Mouse (Mus musculus): ENCODE measurements at regions not wholly inside any gene's neighbourhood (a gene's known extent, or its start where the extent isn't known, plus 50 kb on each side); places are given as distances from the start of the nearest gene placed in this dataset.
A peak's percentile ranks its signal among the peaks of the same experiment; 100 is the strongest.

DNA sequence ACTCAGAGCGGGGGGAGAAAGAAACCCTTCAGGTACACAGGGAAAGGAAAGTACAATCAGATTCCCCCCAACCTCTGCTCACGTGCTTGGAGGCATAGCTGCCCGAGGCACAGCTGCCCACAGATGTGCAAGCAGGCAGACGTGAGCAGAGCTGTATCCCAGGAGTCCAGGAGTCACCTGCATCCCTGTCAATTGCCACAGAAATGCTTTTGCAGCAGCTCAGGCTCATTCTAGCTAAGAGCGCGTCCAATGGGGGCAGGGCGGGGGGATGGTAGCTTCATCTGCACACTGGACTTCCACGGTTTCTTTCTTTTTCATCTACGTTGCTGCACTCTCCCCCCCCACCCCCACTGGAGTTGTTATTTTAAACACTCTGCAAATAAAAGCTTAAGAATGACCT, 66.0 kb upstream of the Fat4 start:
- Histone ChIP-seq H3K4me1 (ENCODE audit: control insufficient read depth, insufficient read depth, low read length) (no peaks in the 10 kb centered on the region), H3K36me3 (ENCODE audit: control insufficient read depth, insufficient read depth, low read length) (no peaks in the 10 kb centered on the region), H3K27me3 (replicated peaks; ENCODE audit: control insufficient read depth, insufficient read depth, low read length) (no peaks in the 10 kb centered on the region), H3K4me2 (ENCODE audit: low read length) (no peak overlapping the region), H3K9ac (ENCODE audit: low read length) (no peak overlapping the region), H3K9me3 (replicated peaks; ENCODE audit: control insufficient read depth, low read length) (no peaks in the 10 kb centered on the region), H3K4me3 (ENCODE audit: low read depth, low read length) (no peak overlapping the region), H3K27ac (ENCODE audit: low read depth, low read length) (no peak overlapping the region)
- ATAC-seq (no peak), DNase-seq (ENCODE audit: low spot score) (no peak)
- 50% methylated on average over 9 of the region's 9 CpGs for WGBS

DNA sequence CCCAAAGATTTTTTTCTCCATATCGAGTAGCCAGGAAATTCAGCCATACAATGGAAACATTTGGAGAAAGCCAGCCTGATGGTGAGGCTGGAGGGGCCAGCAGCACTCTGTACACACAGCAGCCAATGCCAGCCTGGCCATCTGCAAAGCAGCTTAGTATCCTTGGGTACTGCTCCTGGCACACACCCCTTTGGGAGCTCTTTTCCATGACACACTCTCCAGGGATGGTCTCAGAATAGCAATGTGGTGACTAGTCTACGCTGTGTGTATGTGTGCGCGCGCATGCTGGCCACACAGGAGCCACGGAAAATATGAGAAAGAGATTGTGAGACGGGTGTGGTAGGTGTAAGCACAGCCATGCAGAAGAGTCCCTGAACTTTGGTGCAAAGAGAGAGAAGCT, 66.4 kb upstream of the Fat4 start:
- H3K4me2 ChIP-seq (ENCODE audit: low read length): no peak overlapping the region
- no peaks in the 10 kb centered on the region for H3K9me3 ChIP-seq (replicated peaks; ENCODE audit: control insufficient read depth, low read length)
- no peak overlapping the region for H3K4me3 ChIP-seq (ENCODE audit: low read depth, low read length)
- no peaks in the 10 kb centered on the region for H3K4me1 ChIP-seq (ENCODE audit: control insufficient read depth, insufficient read depth, low read length)
- WGBS: 88% methylated on average over 7 of the region's 7 CpGs
- ATAC-seq (no peak), DNase-seq (ENCODE audit: low spot score) (no peak)
- no peaks in the 10 kb centered on the region for H3K36me3 ChIP-seq (ENCODE audit: control insufficient read depth, insufficient read depth, low read length)
- no peak overlapping the region for H3K9ac ChIP-seq (ENCODE audit: low read length)
- no peak overlapping the region for H3K27ac ChIP-seq (ENCODE audit: low read depth, low read length)
- H3K27me3 ChIP-seq (replicated peaks; ENCODE audit: control insufficient read depth, insufficient read depth, low read length): no peaks in the 10 kb centered on the region

DNA sequence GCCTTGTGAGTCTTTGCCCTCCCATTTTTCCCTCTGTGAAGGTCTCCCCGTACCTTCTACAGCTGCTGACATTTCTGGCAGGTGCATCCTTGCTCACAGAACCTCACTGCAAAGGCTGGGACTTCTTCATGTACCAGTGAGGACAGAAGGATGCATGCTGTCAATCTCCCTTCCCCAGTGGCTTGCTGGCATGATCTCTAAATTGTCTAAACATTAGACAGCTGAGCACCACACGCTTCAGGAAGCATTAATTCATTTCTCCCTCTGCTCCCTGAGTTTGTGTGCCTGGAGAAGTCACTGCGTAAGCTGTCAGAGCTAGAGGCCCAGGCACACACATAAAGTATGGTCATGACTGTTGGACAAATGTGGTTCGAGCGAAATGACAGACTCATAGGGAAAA, 69.1 kb upstream of the Fat4 start:
- no peak overlapping the region for H3K9ac ChIP-seq (ENCODE audit: low read length)

DNA sequence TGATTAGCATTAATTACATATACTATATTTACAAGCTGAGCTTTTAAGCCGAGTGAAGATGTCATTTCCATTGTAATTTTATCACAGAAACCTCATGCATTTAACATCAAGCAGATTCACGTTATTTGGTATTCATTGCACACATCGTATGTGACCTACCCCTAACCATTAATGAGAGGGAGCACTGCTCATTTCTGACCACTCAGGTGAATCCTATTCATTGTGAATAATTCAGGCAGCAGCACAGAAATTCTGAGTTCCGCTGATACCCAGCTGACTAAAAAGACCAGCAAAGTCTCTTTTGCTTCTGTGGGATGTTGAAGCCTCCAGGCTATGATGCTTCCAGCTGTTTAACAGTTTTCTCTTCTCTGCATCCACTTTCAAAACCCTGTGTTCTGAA, 74.3 kb upstream of the Fat4 start:
- 55% methylated on average over 4 of the region's 4 CpGs for WGBS
- H3K27me3 ChIP-seq (replicated peaks; ENCODE audit: control insufficient read depth, insufficient read depth, low read length): no peaks in the 10 kb centered on the region
- no peaks in the 10 kb centered on the region for H3K9me3 ChIP-seq (replicated peaks; ENCODE audit: control insufficient read depth, low read length)
- no peak overlapping the region for H3K9ac ChIP-seq (ENCODE audit: low read length)
- H3K36me3 ChIP-seq (ENCODE audit: control insufficient read depth, insufficient read depth, low read length): no peaks in the 10 kb centered on the region
- no peak overlapping the region for H3K4me2 ChIP-seq (ENCODE audit: low read length)
- H3K4me3 ChIP-seq (ENCODE audit: low read depth, low read length): no peak overlapping the region
- DNase-seq (ENCODE audit: low spot score): no peak
- no peak overlapping the region for H3K27ac ChIP-seq (ENCODE audit: low read depth, low read length)
- ATAC-seq: no peak
- no peaks in the 10 kb centered on the region for H3K4me1 ChIP-seq (ENCODE audit: control insufficient read depth, insufficient read depth, low read length)

More for the DNA sequence above, 69.1 kb upstream of the Fat4 start:
- DNase-seq (ENCODE audit: low spot score) (no peak), ATAC-seq (no peak)
- Histone ChIP-seq H3K27me3 (replicated peaks; ENCODE audit: control insufficient read depth, insufficient read depth, low read length) (no peaks in the 10 kb centered on the region), H3K4me3 (ENCODE audit: low read depth, low read length) (no peak overlapping the region), H3K4me2 (ENCODE audit: low read length) (no peak overlapping the region), H3K27ac (ENCODE audit: low read depth, low read length) (no peak overlapping the region), H3K4me1 (ENCODE audit: control insufficient read depth, insufficient read depth, low read length) (no peaks in the 10 kb centered on the region), H3K9me3 (replicated peaks; ENCODE audit: control insufficient read depth, low read length) (no peaks in the 10 kb centered on the region), H3K36me3 (ENCODE audit: control insufficient read depth, insufficient read depth, low read length) (no peaks in the 10 kb centered on the region)
- 91% methylated on average over 5 of the region's 5 CpGs for WGBS

DNA sequence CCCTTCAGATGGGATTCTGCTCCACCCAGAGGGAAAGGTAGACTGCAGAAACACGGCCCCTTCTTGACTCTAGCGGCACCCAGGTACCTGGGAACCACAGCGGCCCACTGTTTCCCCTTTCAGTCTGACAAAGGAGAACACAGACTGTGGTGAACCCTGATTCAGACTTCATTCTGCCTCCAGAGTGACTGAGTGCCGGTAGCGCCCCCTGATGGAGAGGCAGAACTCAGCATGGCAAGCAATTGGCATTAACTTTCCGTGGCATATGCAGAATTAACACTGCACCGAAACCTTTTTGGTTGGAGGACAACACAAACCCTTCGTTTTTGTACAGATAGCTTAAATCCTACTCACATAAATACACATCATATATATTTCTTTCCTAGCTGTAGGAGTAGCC, 75.1 kb upstream of the Fat4 start:
- Histone ChIP-seq H3K36me3 (ENCODE audit: control insufficient read depth, insufficient read depth, low read length) (no peaks in the 10 kb centered on the region), H3K27me3 (replicated peaks; ENCODE audit: control insufficient read depth, insufficient read depth, low read length) (no peaks in the 10 kb centered on the region), H3K9ac (ENCODE audit: low read length) (no peak overlapping the region), H3K4me1 (ENCODE audit: control insufficient read depth, insufficient read depth, low read length) (no peaks in the 10 kb centered on the region), H3K4me3 (ENCODE audit: low read depth, low read length) (no peak overlapping the region), H3K4me2 (ENCODE audit: low read length) (no peak overlapping the region), H3K9me3 (replicated peaks; ENCODE audit: control insufficient read depth, low read length) (no peaks in the 10 kb centered on the region), H3K27ac (ENCODE audit: low read depth, low read length) (no peak overlapping the region)
- DNase-seq (ENCODE audit: low spot score) (no peak), ATAC-seq (no peak)
- 89% methylated on average over 8 of the region's 8 CpGs for WGBS

DNA sequence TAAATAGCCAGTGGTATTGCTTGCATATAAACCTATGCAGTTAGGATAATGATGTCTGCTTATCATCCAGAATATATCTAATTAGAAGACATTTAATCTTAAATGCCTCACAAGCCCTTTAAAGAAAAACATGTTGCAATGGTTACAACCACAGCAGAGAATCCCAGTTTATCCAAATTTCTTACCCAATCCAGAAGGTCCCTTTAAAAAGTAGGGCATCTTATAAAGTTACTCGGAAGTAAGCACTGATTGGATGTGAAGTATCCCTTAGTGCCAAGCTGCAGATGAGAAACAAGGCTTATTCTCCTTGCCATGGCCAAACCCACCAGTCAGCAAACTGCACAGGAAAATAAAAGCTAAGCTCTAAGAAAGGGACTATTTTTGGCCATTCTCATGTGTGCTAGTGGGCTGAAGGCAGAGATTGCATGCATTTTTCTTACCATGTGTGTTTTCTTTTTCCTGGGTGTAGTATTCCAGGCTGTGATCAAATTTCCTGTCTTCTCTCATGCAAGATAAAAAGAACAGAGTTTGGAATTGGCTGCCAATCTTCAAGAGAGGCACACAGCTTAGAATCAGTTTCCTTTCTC, 80.2 kb upstream of the Fat4 start:
- ATAC-seq (no peak), DNase-seq (ENCODE audit: low spot score) (no peak)
- H3K4me2 ChIP-seq (ENCODE audit: low read length): no peak overlapping the region
- WGBS: 58% methylated on average over 1 of the region's 1 CpGs
- H3K9ac ChIP-seq (ENCODE audit: low read length): no peak overlapping the region
- no peak overlapping the region for H3K4me3 ChIP-seq (ENCODE audit: low read depth, low read length)
- no peaks in the 10 kb centered on the region for H3K4me1 ChIP-seq (ENCODE audit: control insufficient read depth, insufficient read depth, low read length)
- no peaks in the 10 kb centered on the region for H3K36me3 ChIP-seq (ENCODE audit: control insufficient read depth, insufficient read depth, low read length)
- no peak overlapping the region for H3K27ac ChIP-seq (ENCODE audit: low read depth, low read length)
- no peaks in the 10 kb centered on the region for H3K27me3 ChIP-seq (replicated peaks; ENCODE audit: control insufficient read depth, insufficient read depth, low read length)
- H3K9me3 ChIP-seq (replicated peaks; ENCODE audit: control insufficient read depth, low read length): no peaks in the 10 kb centered on the region

DNA sequence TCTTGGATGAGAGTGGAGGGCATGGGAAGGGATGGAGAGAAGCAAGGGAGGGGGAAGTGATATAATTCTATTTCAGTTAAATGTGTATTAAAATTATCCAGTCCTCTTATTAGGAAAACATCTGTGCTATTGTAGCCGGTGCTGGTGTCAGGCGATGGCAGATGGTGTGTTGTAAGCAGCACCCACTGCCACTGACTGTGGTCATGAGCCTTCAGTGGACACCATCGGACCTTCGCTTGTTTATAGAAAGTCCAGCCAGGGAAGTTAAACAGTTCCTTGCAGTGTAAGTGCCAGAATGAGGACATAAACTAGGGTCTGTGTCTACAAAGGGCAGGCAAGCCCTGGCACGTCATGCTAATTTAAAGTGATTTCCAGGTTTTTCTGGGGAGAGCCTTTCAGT, 80.7 kb upstream of the Fat4 start:
- no peak overlapping the region for H3K27ac ChIP-seq (ENCODE audit: low read depth, low read length)
- ATAC-seq: no peak
- H3K27me3 ChIP-seq (replicated peaks; ENCODE audit: control insufficient read depth, insufficient read depth, low read length): no peaks in the 10 kb centered on the region
- no peaks in the 10 kb centered on the region for H3K9me3 ChIP-seq (replicated peaks; ENCODE audit: control insufficient read depth, low read length)
- no peak overlapping the region for H3K9ac ChIP-seq (ENCODE audit: low read length)
- no peak overlapping the region for H3K4me3 ChIP-seq (ENCODE audit: low read depth, low read length)
- 75% methylated on average over 5 of the region's 5 CpGs for WGBS
- no peaks in the 10 kb centered on the region for H3K36me3 ChIP-seq (ENCODE audit: control insufficient read depth, insufficient read depth, low read length)
- H3K4me1 ChIP-seq (ENCODE audit: control insufficient read depth, insufficient read depth, low read length): no peaks in the 10 kb centered on the region
- H3K4me2 ChIP-seq (ENCODE audit: low read length): no peak overlapping the region
- DNase-seq (ENCODE audit: low spot score): no peak

DNA sequence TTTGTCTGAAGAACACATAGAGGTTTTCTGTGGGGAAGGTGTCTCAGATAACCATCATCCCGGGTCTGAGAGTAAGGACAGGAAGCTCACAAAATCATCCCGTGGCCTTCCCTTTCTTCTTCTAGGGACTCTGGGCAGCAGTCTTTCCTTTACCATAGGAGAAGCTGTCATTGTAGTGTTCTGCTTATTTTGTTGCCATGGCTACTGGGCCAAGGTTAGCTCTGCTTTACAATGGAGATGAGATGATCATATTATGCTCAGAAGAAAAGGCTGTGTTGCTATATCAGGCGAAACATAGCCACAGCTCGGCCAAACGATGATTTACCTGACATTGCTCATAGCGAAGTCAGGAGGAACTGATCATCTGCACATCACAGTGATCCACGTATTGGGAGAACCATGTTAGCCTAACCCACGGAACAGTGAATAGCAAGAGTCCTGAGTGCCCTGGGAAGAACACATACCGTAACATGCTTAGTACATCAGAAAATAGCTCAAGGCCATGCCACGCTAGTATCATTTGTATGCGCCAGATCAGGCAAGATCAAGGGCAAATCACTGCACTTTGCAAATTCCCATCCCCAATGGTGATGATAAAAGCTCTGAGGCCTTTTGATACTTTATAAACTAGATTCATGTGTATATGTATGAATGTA, 91.0 kb upstream of the Fat4 start:
- H3K4me3 ChIP-seq (ENCODE audit: low read depth, low read length): no peak overlapping the region
- WGBS: 83% methylated on average over 11 of the region's 11 CpGs
- H3K27me3 ChIP-seq (replicated peaks; ENCODE audit: control insufficient read depth, insufficient read depth, low read length): no peaks in the 10 kb centered on the region
- no peaks in the 10 kb centered on the region for H3K36me3 ChIP-seq (ENCODE audit: control insufficient read depth, insufficient read depth, low read length)
- peak; percentile 43 for DNase-seq (ENCODE audit: low spot score)
- no peak overlapping the region for H3K4me2 ChIP-seq (ENCODE audit: low read length)
- H3K9me3 ChIP-seq (replicated peaks; ENCODE audit: control insufficient read depth, low read length): no peaks in the 10 kb centered on the region
- peak overlapping the region; percentile 44; the same call in 1 of the 2 replicates for H3K27ac ChIP-seq (ENCODE audit: low read depth, low read length)
- no peak overlapping the region for H3K9ac ChIP-seq (ENCODE audit: low read length)
- H3K4me1 ChIP-seq (ENCODE audit: control insufficient read depth, insufficient read depth, low read length): no peaks in the 10 kb centered on the region
- ATAC-seq: peak; percentile 34; the same call in 1 of the 2 replicates

DNA sequence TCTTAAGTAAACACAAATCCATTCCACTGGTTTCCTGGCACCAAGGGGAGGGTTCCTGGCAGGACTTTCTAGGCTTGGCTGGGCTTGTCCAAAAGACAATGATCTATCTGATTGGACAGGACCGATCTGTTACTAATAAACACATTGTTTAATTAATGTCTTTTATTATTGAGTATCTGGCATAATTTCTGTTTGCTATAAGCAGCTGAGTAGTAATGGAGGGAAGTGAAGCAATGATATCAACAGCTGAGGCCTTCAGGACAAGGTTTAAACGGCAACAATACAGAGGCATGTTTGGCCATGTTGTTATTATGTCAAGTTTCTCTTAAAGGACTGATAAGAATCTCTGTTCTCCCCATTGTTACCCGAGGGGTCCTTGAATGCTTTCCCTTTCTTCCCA, 93.5 kb upstream of the Fat4 start:
- WGBS: 86% methylated on average over 3 of the region's 3 CpGs

More for the DNA sequence above, 93.5 kb upstream of the Fat4 start:
- no peak overlapping the region for H3K27ac ChIP-seq (ENCODE audit: low read depth, low read length)
- H3K9me3 ChIP-seq (replicated peaks; ENCODE audit: control insufficient read depth, low read length): no peaks in the 10 kb centered on the region
- no peaks in the 10 kb centered on the region for H3K36me3 ChIP-seq (ENCODE audit: control insufficient read depth, insufficient read depth, low read length)
- no peak overlapping the region for H3K9ac ChIP-seq (ENCODE audit: low read length)
- H3K4me3 ChIP-seq (ENCODE audit: low read depth, low read length): no peak overlapping the region
- H3K27me3 ChIP-seq (replicated peaks; ENCODE audit: control insufficient read depth, insufficient read depth, low read length): no peaks in the 10 kb centered on the region
- DNase-seq (ENCODE audit: low spot score) (no peak), ATAC-seq (no peak)
- no peak overlapping the region for H3K4me2 ChIP-seq (ENCODE audit: low read length)
- H3K4me1 ChIP-seq (ENCODE audit: control insufficient read depth, insufficient read depth, low read length): no peaks in the 10 kb centered on the region

Data from forebrain, embryonic 14.5 days (tissue).